23 mouse cellular contexts compared by ENCODE assay signal in genomic region chr8:10480850-10481249, GRCm38 (mm10).
DNase-seq lines count a peak whose midpoint lies in the region; ATAC-seq and TF ChIP-seq lines count a peak whose summit lies in the region.
"Had no signal": no experiment of that assay in that cellular context is flagged by ENCODE, and none has a peak within 500 bp of the region (broad histone marks: within the 10 kb centered on the region; RNA-seq: fewer than 3 reads in every experiment).

No protein-coding gene starts in this region.

- H3K79me2 ChIP-seq in C2C12 (ENCODE audit: control insufficient read depth, insufficient read depth), result no peaks in the 10 kb centered on the region

- peak; percentile 80 for ATAC-seq in activated CD4-positive, CD25-positive, alpha-beta regulatory T cell, adult 4 months
- peak; percentile 77 for ATAC-seq in megakaryocyte, adult 5-6 weeks (ENCODE audit: poor library complexity, severe bottlenecking)
- ATAC-seq in stomach, postnatal 0 days (ENCODE audit: low FRiP score, low TSS enrichment), result no peak
- no peak for ATAC-seq in midbrain, embryonic 15.5 days (replicated peaks)
- ATAC-seq: forebrain, postnatal 0 days; intestine, postnatal 0 days; midbrain, embryonic 13.5 days had no signal

- H3K9ac ChIP-seq in stomach, postnatal 0 days (ENCODE audit: low read length), result no peak overlapping the region
- no peak overlapping the region for H3K9ac ChIP-seq in midbrain, embryonic 15.5 days
- H3K9ac ChIP-seq: forebrain, postnatal 0 days; heart, embryonic 12.5 days; hindbrain, embryonic 15.5 days; limb, embryonic 13.5 days; liver, embryonic 14.5 days; lung, embryonic 15.5 days; midbrain, embryonic 13.5 days had no signal

- no peak for TF ChIP-seq CTCF in C2C12 (IDR thresholded peaks at IDR 0.05; ENCODE audit: control insufficient read depth, insufficient read depth, insufficient read length)
- TF ChIP-seq CTCF in stomach, postnatal 0 days (IDR thresholded peaks at IDR 0.05; ENCODE audit: low read depth), result no peak

- H3ac ChIP-seq in C2C12 (ENCODE audit: control insufficient read depth, insufficient read length, low read depth), result no peak overlapping the region

- no peak overlapping the region for H3K4me2 ChIP-seq in stomach, postnatal 0 days (replicated peaks; ENCODE audit: low read depth)
- no peak overlapping the region for H3K4me2 ChIP-seq in midbrain, embryonic 15.5 days
- H3K4me2 ChIP-seq: heart, embryonic 12.5 days; hindbrain, embryonic 15.5 days; limb, embryonic 13.5 days; lung, embryonic 15.5 days; midbrain, embryonic 13.5 days had no signal

- DNase-seq in 3T3-L1 (ENCODE audit: low read depth, low spot score), result peak; percentile 40
- no peak for DNase-seq in left cerebral cortex, postnatal 10 days (ENCODE audit: extremely low spot score in 1 of 2, low spot score in 2 of 2)
- DNase-seq in stomach, postnatal 0 days (ENCODE audit: low spot score), result no peak
- DNase-seq: adrenal gland, postnatal 36 days; cerebellum, adult 9-10 months; forebrain, postnatal 0 days; gastrocnemius, postnatal 14 days; kidney, postnatal 25 days; layer of hippocampus, postnatal 36 days; right cerebral cortex, postnatal 4 days; thymus, adult 2 months had no signal

- intact Hi-C loops in left cerebral cortex, postnatal 10 days (cut with DNase I), result no loop called here

- H3K4me3 ChIP-seq in C2C12 (ENCODE audit: insufficient read depth, poor library complexity, severe bottlenecking), result no peak overlapping the region
- H3K4me3 ChIP-seq in stomach, postnatal 0 days (ENCODE audit: low read depth, low read length), result no peak overlapping the region
- H3K4me3 ChIP-seq in midbrain, embryonic 15.5 days, result no peak overlapping the region
- H3K4me3 ChIP-seq: heart, embryonic 12.5 days; hindbrain, embryonic 15.5 days; limb, embryonic 13.5 days; lung, embryonic 15.5 days; midbrain, embryonic 13.5 days; myocyte had no signal

- no peaks in the 10 kb centered on the region for H3K4me1 ChIP-seq in stomach, postnatal 0 days (replicated peaks; ENCODE audit: control insufficient read depth, insufficient read depth)
- 0 out of 2 replicates have a peak, but pooled peaks cover 4% of the 10 kb centered on the region for H3K4me1 ChIP-seq in midbrain, embryonic 15.5 days
- H3K4me1 ChIP-seq: heart, embryonic 12.5 days; limb, embryonic 13.5 days; lung, embryonic 15.5 days; midbrain, embryonic 13.5 days had no signal

- H3K36me3 ChIP-seq in C2C12 (ENCODE audit: control insufficient read depth, insufficient read depth), result no peaks in the 10 kb centered on the region
- no peaks in the 10 kb centered on the region for H3K36me3 ChIP-seq in stomach, postnatal 0 days (ENCODE audit: control insufficient read depth, insufficient read depth, low read length)
- no peaks in the 10 kb centered on the region for H3K36me3 ChIP-seq in midbrain, embryonic 15.5 days (replicated peaks)
- H3K36me3 ChIP-seq: heart, embryonic 12.5 days; hindbrain, embryonic 15.5 days; limb, embryonic 13.5 days; lung, embryonic 15.5 days; midbrain, embryonic 13.5 days had no signal

- H3K9me3 ChIP-seq in stomach, postnatal 0 days (ENCODE audit: control insufficient read depth, low read length), result no peaks in the 10 kb centered on the region
- no peaks in the 10 kb centered on the region for H3K9me3 ChIP-seq in midbrain, embryonic 15.5 days
- H3K9me3 ChIP-seq: heart, embryonic 12.5 days; hindbrain, embryonic 15.5 days; limb, embryonic 13.5 days; lung, embryonic 15.5 days; midbrain, embryonic 13.5 days had no signal

- no peak for TF ChIP-seq EP300 in stomach, postnatal 0 days (optimal IDR thresholded peaks at IDR 0.05)

- 72% methylated on average over 8 of the region's 8 CpGs for WGBS in stomach, postnatal 0 days
- 94% methylated on average over 8 of the region's 8 CpGs for WGBS in midbrain, embryonic 15.5 days

- H3K79me3 ChIP-seq in C2C12 (ENCODE audit: low read depth), result no peaks in the 10 kb centered on the region

- peaks cover 9% of the 10 kb centered on the region for H3K27me3 ChIP-seq in C2C12 (ENCODE audit: control insufficient read depth, insufficient read depth, insufficient read length)
- no peaks in the 10 kb centered on the region for H3K27me3 ChIP-seq in stomach, postnatal 0 days (ENCODE audit: control insufficient read depth, insufficient read depth, low read length)
- no peaks in the 10 kb centered on the region for H3K27me3 ChIP-seq in midbrain, embryonic 15.5 days (replicated peaks)
- H3K27me3 ChIP-seq: heart, embryonic 12.5 days; hindbrain, embryonic 15.5 days; limb, embryonic 13.5 days; lung, embryonic 15.5 days; midbrain, embryonic 13.5 days had no signal

- no peak overlapping the region for H3K27ac ChIP-seq in stomach, postnatal 0 days (replicated peaks)
- H3K27ac ChIP-seq in midbrain, embryonic 15.5 days, result no peak overlapping the region
- H3K27ac ChIP-seq: hindbrain, embryonic 15.5 days; limb, embryonic 13.5 days; liver, embryonic 14.5 days; lung, embryonic 15.5 days; midbrain, embryonic 13.5 days had no signal

TF ChIP-seq in C2C12, 6 proteins besides CTCF, POLR2A, EP300 and RAD21:
- TF ChIP-seq MYOD1 (IDR thresholded peaks at IDR 0.05; ENCODE audit: control insufficient read depth, insufficient read length, low read depth) (no peak), CEBPB (IDR thresholded peaks at IDR 0.05; ENCODE audit: low read depth) (no peak), MYOG (IDR thresholded peaks at IDR 0.05; ENCODE audit: control insufficient read depth, extremely low read depth, insufficient read length) (no peak), FOSL1 (IDR thresholded peaks at IDR 0.05; ENCODE audit: insufficient read depth, low read length, poor library complexity, severe bottlenecking) (peak; percentile 64), MAX (IDR thresholded peaks at IDR 0.05) (peak; percentile 63), USF1 (IDR thresholded peaks at IDR 0.05; ENCODE audit: low read depth) (no peak)

Comparison
In these comparisons a context has a peak if more than half of its experiments do, and no peak if none do; other contexts are left out.
1. ATAC-seq: peak in activated CD4-positive, CD25-positive, alpha-beta regulatory T cell, adult 4 months (single experiment) and megakaryocyte, adult 5-6 weeks (single experiment); none in stomach, postnatal 0 days (single experiment) and midbrain, embryonic 15.5 days (single experiment).